Mouse (Mus musculus): ENCODE measurements around the gene Nlgn1. TPM values are rescaled to one million over a fixed set of nuclear protein-coding genes. Genes with fewer than 3 reads are reported as not detected.

The Nlgn1 gene
- polyA plus RNA-seq, 1 experiment from 2014 or later = 0.24 TPM

- ATAC-seq (ENCODE audit: insufficient number of reproducible peaks, low FRiP score) = no peak
These were observed 281.5 kb downstream of the Nlgn1 start for GRCm38 (mm10) chr3:26050769-26051168.

GRCm38 (mm10) chr3:26042966-26043365 is 289.3 kb downstream of the Nlgn1 start:
- H3K27me3 ChIP-seq (replicated peaks) = no peaks in the 10 kb centered on the region
- no peak overlapping the region for H3K4me3 ChIP-seq
- no peak overlapping the region for H3K27ac ChIP-seq (ENCODE audit: poor library complexity, severe bottlenecking)
- no peaks in the 10 kb centered on the region for H3K4me1 ChIP-seq (replicated peaks)
- H3K9me3 ChIP-seq (replicated peaks) = no peaks in the 10 kb centered on the region
- WGBS = 74% methylated on average over 2 of the region's 2 CpGs
- H3K4me2 ChIP-seq = no peak overlapping the region
- no peaks in the 10 kb centered on the region for H3K36me3 ChIP-seq
- H3K9ac ChIP-seq = no peak overlapping the region
- ATAC-seq (ENCODE audit: insufficient number of reproducible peaks, low FRiP score) = no peak

More at GRCm38 (mm10) chr3:26050769-26051168, 281.5 kb downstream of the Nlgn1 start:
- H3K27ac ChIP-seq (ENCODE audit: poor library complexity, severe bottlenecking) = no peak overlapping the region
- H3K36me3 ChIP-seq = no peaks in the 10 kb centered on the region
- WGBS = 62% methylated on average over 4 of the region's 4 CpGs
- no peak overlapping the region for H3K4me3 ChIP-seq
- no peaks in the 10 kb centered on the region for H3K27me3 ChIP-seq (replicated peaks)
- H3K4me1 ChIP-seq (replicated peaks) = no peaks in the 10 kb centered on the region
- no peak overlapping the region for H3K9ac ChIP-seq
- no peak overlapping the region for H3K4me2 ChIP-seq
- no peaks in the 10 kb centered on the region for H3K9me3 ChIP-seq (replicated peaks)

GRCm38 (mm10) chr3:26039696-26040095 is 292.6 kb downstream of the Nlgn1 start:
- Histone ChIP-seq H3K36me3 (no peaks in the 10 kb centered on the region), H3K4me2 (no peak overlapping the region), H3K27me3 (replicated peaks) (no peaks in the 10 kb centered on the region), H3K9me3 (replicated peaks) (no peaks in the 10 kb centered on the region), H3K4me3 (no peak overlapping the region), H3K9ac (no peak overlapping the region), H3K4me1 (replicated peaks) (no peaks in the 10 kb centered on the region), H3K27ac (ENCODE audit: poor library complexity, severe bottlenecking) (no peak overlapping the region)
- ATAC-seq (ENCODE audit: insufficient number of reproducible peaks, low FRiP score) = no peak
- 70% methylated on average over 2 of the region's 2 CpGs for WGBS

- H3K27me3 ChIP-seq (replicated peaks) = no peaks in the 10 kb centered on the region
- H3K4me1 ChIP-seq (replicated peaks) = no peaks in the 10 kb centered on the region
- no peak overlapping the region for H3K27ac ChIP-seq (ENCODE audit: poor library complexity, severe bottlenecking)
- no peak overlapping the region for H3K4me3 ChIP-seq
- no peaks in the 10 kb centered on the region for H3K36me3 ChIP-seq
- no peaks in the 10 kb centered on the region for H3K9me3 ChIP-seq (replicated peaks)
- H3K9ac ChIP-seq = no peak overlapping the region
- 88% methylated on average over 2 of the region's 2 CpGs for WGBS
- no peak overlapping the region for H3K4me2 ChIP-seq
- ATAC-seq (ENCODE audit: insufficient number of reproducible peaks, low FRiP score) = no peak
These were observed 306.2 kb downstream of the Nlgn1 start for GRCm38 (mm10) chr3:26026025-26026424.

GRCm38 (mm10) chr3:26023217-26023616 is 309.0 kb downstream of the Nlgn1 start:
- H3K4me3 ChIP-seq = no peak overlapping the region
- no peaks in the 10 kb centered on the region for H3K27me3 ChIP-seq (replicated peaks)
- H3K4me1 ChIP-seq (replicated peaks) = no peaks in the 10 kb centered on the region
- ATAC-seq (ENCODE audit: insufficient number of reproducible peaks, low FRiP score) = no peak
- WGBS = 75% methylated on average over 5 of the region's 5 CpGs
- no peak overlapping the region for H3K4me2 ChIP-seq
- H3K36me3 ChIP-seq = no peaks in the 10 kb centered on the region
- H3K27ac ChIP-seq (ENCODE audit: poor library complexity, severe bottlenecking) = no peak overlapping the region
- H3K9ac ChIP-seq = no peak overlapping the region
- H3K9me3 ChIP-seq (replicated peaks) = no peaks in the 10 kb centered on the region

GRCm38 (mm10) chr3:26021632-26022184 is 310.6 kb downstream of the Nlgn1 start:
- ATAC-seq (ENCODE audit: insufficient number of reproducible peaks, low FRiP score) = no peak
- H3K4me2 ChIP-seq = no peak overlapping the region
- no peaks in the 10 kb centered on the region for H3K36me3 ChIP-seq
- no peak overlapping the region for H3K9ac ChIP-seq
- no peak overlapping the region for H3K27ac ChIP-seq (ENCODE audit: poor library complexity, severe bottlenecking)
- H3K4me3 ChIP-seq = no peak overlapping the region
- WGBS = 80% methylated on average over 6 of the region's 6 CpGs
- H3K9me3 ChIP-seq (replicated peaks) = no peaks in the 10 kb centered on the region
- H3K4me1 ChIP-seq (replicated peaks) = no peaks in the 10 kb centered on the region
- no peaks in the 10 kb centered on the region for H3K27me3 ChIP-seq (replicated peaks)

- no peak overlapping the region for H3K4me2 ChIP-seq
- H3K36me3 ChIP-seq = no peaks in the 10 kb centered on the region
- 76% methylated on average over 4 of the region's 4 CpGs for WGBS
- no peak for ATAC-seq (ENCODE audit: insufficient number of reproducible peaks, low FRiP score)
- H3K27me3 ChIP-seq (replicated peaks) = no peaks in the 10 kb centered on the region
- no peak overlapping the region for H3K9ac ChIP-seq
- H3K4me1 ChIP-seq (replicated peaks) = no peaks in the 10 kb centered on the region
- no peak overlapping the region for H3K27ac ChIP-seq (ENCODE audit: poor library complexity, severe bottlenecking)
- H3K4me3 ChIP-seq = no peak overlapping the region
- no peaks in the 10 kb centered on the region for H3K9me3 ChIP-seq (replicated peaks)
These were observed 320.8 kb downstream of the Nlgn1 start for GRCm38 (mm10) chr3:26011310-26012078.

- Histone ChIP-seq H3K4me1 (replicated peaks) (no peaks in the 10 kb centered on the region), H3K4me3 (no peak overlapping the region), H3K9me3 (replicated peaks) (no peaks in the 10 kb centered on the region), H3K9ac (no peak overlapping the region), H3K4me2 (no peak overlapping the region), H3K27me3 (replicated peaks) (no peaks in the 10 kb centered on the region), H3K36me3 (no peaks in the 10 kb centered on the region), H3K27ac (ENCODE audit: poor library complexity, severe bottlenecking) (no peak overlapping the region)
- ATAC-seq (ENCODE audit: insufficient number of reproducible peaks, low FRiP score) = no peak
- 67% methylated on average over 7 of the region's 7 CpGs for WGBS
These were observed 329.2 kb downstream of the Nlgn1 start for GRCm38 (mm10) chr3:26002863-26003608.

- no peaks in the 10 kb centered on the region for H3K4me1 ChIP-seq (replicated peaks)
- no peak for ATAC-seq (ENCODE audit: insufficient number of reproducible peaks, low FRiP score)
- 33% methylated on average over 2 of the region's 2 CpGs for WGBS
- H3K27ac ChIP-seq (ENCODE audit: poor library complexity, severe bottlenecking) = no peak overlapping the region
- no peak overlapping the region for H3K4me3 ChIP-seq
- H3K4me2 ChIP-seq = no peak overlapping the region
- no peaks in the 10 kb centered on the region for H3K27me3 ChIP-seq (replicated peaks)
- H3K36me3 ChIP-seq = no peaks in the 10 kb centered on the region
- H3K9ac ChIP-seq = no peak overlapping the region
- H3K9me3 ChIP-seq (replicated peaks) = no peaks in the 10 kb centered on the region
These were observed 329.9 kb downstream of the Nlgn1 start for GRCm38 (mm10) chr3:26002367-26002766.

GRCm38 (mm10) chr3:25967546-25967945 is 364.7 kb downstream of the Nlgn1 start:
- H3K4me2 ChIP-seq = no peak overlapping the region
- no peaks in the 10 kb centered on the region for H3K27me3 ChIP-seq (replicated peaks)
- no peaks in the 10 kb centered on the region for H3K36me3 ChIP-seq
- no peak overlapping the region for H3K4me3 ChIP-seq
- 68% methylated on average over 2 of the region's 2 CpGs for WGBS
- H3K9ac ChIP-seq = no peak overlapping the region
- no peak for ATAC-seq (ENCODE audit: insufficient number of reproducible peaks, low FRiP score)
- no peaks in the 10 kb centered on the region for H3K9me3 ChIP-seq (replicated peaks)
- no peak overlapping the region for H3K27ac ChIP-seq (ENCODE audit: poor library complexity, severe bottlenecking)
- no peaks in the 10 kb centered on the region for H3K4me1 ChIP-seq (replicated peaks)

- Histone ChIP-seq H3K4me1 (replicated peaks) (no peaks in the 10 kb centered on the region), H3K27ac (ENCODE audit: poor library complexity, severe bottlenecking) (no peak overlapping the region), H3K27me3 (replicated peaks) (no peaks in the 10 kb centered on the region), H3K9ac (no peak overlapping the region), H3K36me3 (no peaks in the 10 kb centered on the region), H3K9me3 (replicated peaks) (no peaks in the 10 kb centered on the region), H3K4me3 (no peak overlapping the region), H3K4me2 (no peak overlapping the region)
- 82% methylated on average over 3 of the region's 3 CpGs for WGBS
- no peak for ATAC-seq (ENCODE audit: insufficient number of reproducible peaks, low FRiP score)
These were observed 368.0 kb downstream of the Nlgn1 start for GRCm38 (mm10) chr3:25964237-25964636.
